Comparison of ENCODE assay signal across 8 mouse cellular contexts in the genomic region with DNA sequence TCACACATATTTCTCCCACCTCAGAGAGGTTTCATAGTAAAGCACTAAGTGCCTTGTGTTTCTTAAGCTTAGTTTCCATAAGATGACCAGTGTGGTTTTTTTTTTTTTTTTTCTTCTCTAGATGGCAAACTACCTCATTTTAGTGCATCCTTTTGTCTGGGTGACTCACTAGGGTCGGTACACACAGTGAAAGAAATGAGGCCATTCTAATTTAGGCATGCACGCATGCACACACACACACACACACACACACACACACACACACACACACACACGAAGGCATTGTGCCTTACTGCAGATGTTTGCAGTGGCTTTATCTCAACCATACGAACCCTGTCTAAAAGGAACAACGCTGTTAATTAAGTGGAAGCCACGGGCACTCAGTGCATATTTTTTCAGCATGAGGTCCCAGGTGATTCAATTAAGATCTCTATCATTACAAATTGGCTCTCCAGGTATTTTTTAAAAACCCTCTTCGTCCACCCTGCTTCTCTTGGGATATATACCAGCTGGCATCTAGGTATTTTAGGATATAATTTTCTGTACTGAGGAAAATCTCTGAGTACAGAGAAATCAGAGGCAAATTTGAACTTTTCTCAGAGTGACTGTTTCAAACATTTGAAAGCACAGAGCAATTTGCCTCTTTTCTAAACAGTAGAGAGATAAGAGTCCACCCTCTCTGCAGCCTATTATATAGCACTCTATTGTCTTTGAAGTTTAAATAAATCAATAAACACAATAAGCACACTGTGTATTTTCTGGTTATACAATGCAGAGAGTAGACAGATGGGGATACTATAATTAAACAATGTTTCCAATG. TPM values are rescaled to one million over a fixed set of nuclear protein-coding genes. Genes with fewer than 3 reads are reported as not detected.
DNase-seq lines count a peak whose midpoint lies in the region; ATAC-seq lines count a peak whose summit lies in the region.

No protein-coding gene starts in this region.

- H3K36me3 ChIP-seq in embryonic facial prominence, embryonic 12.5 days: no peaks in the 10 kb centered on the region
- H3K36me3 ChIP-seq in embryonic facial prominence, embryonic 10.5 days (replicated peaks): no peaks in the 10 kb centered on the region
- H3K36me3 ChIP-seq in limb, embryonic 13.5 days: no peaks in the 10 kb centered on the region

- no peaks in the 10 kb centered on the region for H3K27me3 ChIP-seq in embryonic facial prominence, embryonic 12.5 days
- H3K27me3 ChIP-seq in embryonic facial prominence, embryonic 10.5 days (replicated peaks; ENCODE audit: low read depth, poor library complexity, severe bottlenecking): no peaks in the 10 kb centered on the region
- no peaks in the 10 kb centered on the region for H3K27me3 ChIP-seq in limb, embryonic 13.5 days

- H3K9ac ChIP-seq in embryonic facial prominence, embryonic 12.5 days: no peak overlapping the region
- H3K9ac ChIP-seq in limb, embryonic 13.5 days: no peak overlapping the region

- DNase-seq in embryonic facial prominence, embryonic 10.5 days (ENCODE audit: low spot score): no peak
- peak; percentile 40 for DNase-seq in 3134 (ENCODE audit: extremely low read depth, insufficient read length, low spot score)
- no peak for DNase-seq in kidney, postnatal 4 days
- no peak for DNase-seq in kidney, adult 8-10 months
- DNase-seq in kidney, postnatal 25 days: no peak

- H3K27ac ChIP-seq in embryonic facial prominence, embryonic 12.5 days: no peak overlapping the region
- H3K27ac ChIP-seq in embryonic facial prominence, embryonic 10.5 days (replicated peaks): no peak overlapping the region; the same call in 1 of the 2 replicates
- H3K27ac ChIP-seq in limb, embryonic 13.5 days: no peak overlapping the region; the same call in 1 of the 2 replicates

- no peak overlapping the region for H3K4me3 ChIP-seq in embryonic facial prominence, embryonic 12.5 days
- H3K4me3 ChIP-seq in embryonic facial prominence, embryonic 10.5 days: no peak overlapping the region
- no peak overlapping the region for H3K4me3 ChIP-seq in limb, embryonic 13.5 days

- peaks cover 19% of the 10 kb centered on the region for H3K4me1 ChIP-seq in embryonic facial prominence, embryonic 12.5 days
- peaks cover 27% of the 10 kb centered on the region for H3K4me1 ChIP-seq in embryonic facial prominence, embryonic 10.5 days
- H3K4me1 ChIP-seq in limb, embryonic 13.5 days: peaks cover 18% of the 10 kb centered on the region

- 0 out of 2 replicates have a peak overlapping the region, but pooled peaks have one; percentile 13 for H3K4me2 ChIP-seq in embryonic facial prominence, embryonic 12.5 days (replicated peaks)
- peak overlapping the region; percentile 51 for H3K4me2 ChIP-seq in limb, embryonic 13.5 days (replicated peaks)

- WGBS in embryonic facial prominence, embryonic 12.5 days: 36% methylated on average over 7 of the region's 7 CpGs
- WGBS in embryonic facial prominence, embryonic 10.5 days: 48% methylated on average over 7 of the region's 7 CpGs
- WGBS in limb, embryonic 13.5 days: 32% methylated on average over 7 of the region's 7 CpGs

- no peaks in the 10 kb centered on the region for H3K9me3 ChIP-seq in embryonic facial prominence, embryonic 12.5 days
- no peaks in the 10 kb centered on the region for H3K9me3 ChIP-seq in embryonic facial prominence, embryonic 10.5 days
- no peaks in the 10 kb centered on the region for H3K9me3 ChIP-seq in limb, embryonic 13.5 days

- ATAC-seq in embryonic facial prominence, embryonic 12.5 days (ENCODE audit: insufficient number of reproducible peaks, insufficient read depth, low FRiP score, low TSS enrichment): no peak
- 0 out of 2 replicates have a peak, but pooled peaks have one; percentile 18 for ATAC-seq in common myeloid progenitor, adult 5-6 weeks (replicated peaks; ENCODE audit: low read depth, poor library complexity, severe bottlenecking)
- no peak for ATAC-seq in limb, embryonic 13.5 days (ENCODE audit: low FRiP score, low read depth)

RNA-seq across cellular contexts. Expression of gene Dhx40, which starts 44.4 kb away (rescaled TPM):
- polyA plus RNA-seq in embryonic facial prominence, embryonic 12.5 days (2016; fragmentation: Nextera tagmentation; extraction: Ambion mirVana): 29.0 and 31.2 TPM in 2 replicates
- polyA plus RNA-seq in embryonic facial prominence, embryonic 10.5 days (2016; fragmentation: Nextera tagmentation; extraction: Ambion mirVana): 34.6 and 36.2 TPM in 2 replicates
- total RNA-seq in common myeloid progenitor, adult 5-6 weeks (2017): 19.4 and 24.4 TPM in 2 replicates
- polyA plus RNA-seq in limb, embryonic 13.5 days (2015; fragmentation: Nextera tagmentation; extraction: Ambion mirVana): 30.0 and 30.2 TPM in 2 replicates
